Mouse (Mus musculus): ENCODE measurements around the gene Fpgs.

Gene Fpgs

GRCm38 (mm10) chr2:32671147-32671546 lies 32.8 kb downstream of the Fpgs start:
- no peak for DNase-seq (ENCODE audit: low spot score in 2 of 2)

DNA sequence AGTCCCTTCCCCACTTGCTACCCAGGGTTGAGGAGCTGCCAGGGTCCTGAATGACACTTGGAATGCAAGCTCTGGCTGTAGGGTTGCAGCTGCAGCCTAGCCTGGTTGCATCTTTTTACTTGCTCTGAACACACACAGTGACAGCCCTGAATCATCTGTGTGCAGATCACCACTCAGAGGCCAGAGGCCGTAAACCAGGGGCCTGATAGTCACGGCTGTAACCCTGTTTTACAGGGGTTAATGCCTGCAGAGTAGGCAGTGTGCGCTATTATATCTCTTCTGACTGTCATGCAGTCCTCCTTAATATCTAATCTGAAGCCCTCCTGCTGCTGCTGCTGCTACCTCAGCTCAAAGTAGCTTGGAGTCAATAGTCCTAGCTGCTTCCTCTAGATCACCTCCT lies 34.1 kb downstream of the Fpgs start:
- no peak for DNase-seq (ENCODE audit: low spot score in 2 of 2)

- no peak for DNase-seq (ENCODE audit: low spot score in 2 of 2)
Measured at GRCm38 (mm10) chr2:32668176-32668575, 35.8 kb downstream of the Fpgs start.

GRCm38 (mm10) chr2:32667775-32668174 lies 36.2 kb downstream of the Fpgs start:
- no peak for DNase-seq (ENCODE audit: low spot score in 2 of 2)

DNA sequence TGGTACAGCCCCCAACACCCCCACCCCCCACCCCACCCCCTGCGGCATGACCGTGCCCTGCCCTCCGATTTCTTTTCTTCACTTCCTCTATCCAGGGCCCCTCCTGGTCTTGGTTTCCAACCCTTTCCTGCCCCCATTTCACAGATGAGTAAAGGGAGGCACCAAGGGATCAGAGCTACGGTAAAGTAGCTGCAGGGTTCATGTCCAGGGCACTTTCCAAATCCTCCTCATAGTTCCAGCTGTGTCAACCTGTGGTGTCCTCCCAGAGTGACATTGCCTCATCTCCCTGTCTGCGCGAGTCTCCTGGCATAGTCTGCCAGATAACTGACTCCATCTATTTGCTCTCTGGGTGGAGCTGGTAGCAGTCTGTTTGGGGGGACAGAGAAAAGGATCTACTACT lies 38.1 kb downstream of the Fpgs start:
- no peak for DNase-seq (ENCODE audit: low spot score in 2 of 2)

DNA sequence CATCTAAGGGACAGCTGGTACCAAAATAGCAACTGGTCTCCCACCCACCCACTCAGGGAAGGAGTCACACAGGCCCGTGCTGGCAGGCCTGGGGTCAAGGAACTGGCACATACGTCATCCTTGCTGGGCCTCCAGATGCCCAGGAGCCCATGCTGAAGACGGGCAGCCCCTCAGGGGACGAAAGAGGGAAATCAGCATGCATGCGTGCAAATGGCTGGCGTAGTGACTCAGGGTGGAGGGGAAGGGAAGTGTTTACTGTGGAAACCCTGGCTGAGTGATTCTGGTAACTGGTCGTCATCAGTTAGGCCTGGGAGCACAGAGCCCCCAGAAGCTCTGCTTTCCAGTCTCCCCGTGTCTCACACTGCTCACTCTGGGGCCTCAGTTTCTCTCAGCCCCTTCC lies 38.6 kb downstream of the Fpgs start:
- no peak for DNase-seq (ENCODE audit: low spot score in 2 of 2)

- no peak for DNase-seq (ENCODE audit: low spot score in 2 of 2)
Measured at GRCm38 (mm10) chr2:32662291-32662690, 41.7 kb downstream of the Fpgs start.

DNA sequence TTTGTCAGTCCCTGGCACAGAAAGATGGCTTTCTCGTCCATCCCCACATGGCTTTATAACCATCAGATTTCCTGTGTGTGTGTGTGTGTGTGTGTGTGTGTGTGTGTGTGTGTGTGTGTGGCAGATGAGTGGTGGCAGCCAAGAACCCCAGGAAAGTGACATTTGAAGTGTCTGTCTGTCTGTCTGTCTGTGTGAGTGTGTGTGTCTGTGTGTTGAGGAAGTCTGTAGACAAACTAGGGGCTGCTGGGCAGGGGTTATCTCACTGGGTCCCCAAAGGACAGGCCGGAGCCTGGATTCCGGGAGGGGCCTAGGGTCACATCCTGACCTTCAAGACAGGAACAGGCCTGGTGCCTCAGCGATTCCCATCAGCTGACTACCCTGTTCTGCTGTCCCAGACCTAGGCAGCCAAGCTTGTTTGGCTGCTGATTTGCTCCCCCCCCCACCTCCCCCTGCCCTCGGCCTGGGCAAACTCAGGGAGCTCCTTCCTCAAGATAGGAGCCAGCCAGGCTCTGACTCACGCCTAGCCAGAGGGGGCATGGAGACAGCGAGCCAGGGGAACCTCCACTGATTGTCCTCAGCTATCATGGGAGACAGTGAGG lies 42.3 kb downstream of the Fpgs start:
- no peak for DNase-seq (ENCODE audit: low spot score in 2 of 2)

GRCm38 (mm10) chr2:32658873-32659272 lies 45.1 kb downstream of the Fpgs start:
- DNase-seq (ENCODE audit: low spot score in 2 of 2), result no peak

DNA sequence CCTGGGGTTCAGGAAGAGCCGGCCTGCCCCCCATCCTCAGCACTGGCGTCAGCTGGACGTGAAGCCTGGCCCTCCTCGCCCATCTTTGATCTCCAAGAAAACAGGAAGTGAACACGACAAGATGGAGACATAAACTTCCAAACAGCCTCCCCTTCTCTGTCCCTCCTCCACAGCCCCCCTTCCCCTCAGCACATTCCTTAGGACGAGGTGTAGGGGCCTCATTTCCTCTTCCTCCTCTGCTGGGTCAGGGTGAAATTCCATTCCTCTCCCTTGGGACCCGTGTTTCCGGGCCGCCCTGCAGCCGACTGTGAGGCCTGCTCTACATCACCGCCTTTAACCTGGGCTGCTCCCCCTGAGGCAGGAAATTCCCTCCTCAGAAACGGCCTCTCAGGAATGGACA lies 48.1 kb downstream of the Fpgs start:
- DNase-seq (ENCODE audit: low spot score in 2 of 2), result no peak

DNA sequence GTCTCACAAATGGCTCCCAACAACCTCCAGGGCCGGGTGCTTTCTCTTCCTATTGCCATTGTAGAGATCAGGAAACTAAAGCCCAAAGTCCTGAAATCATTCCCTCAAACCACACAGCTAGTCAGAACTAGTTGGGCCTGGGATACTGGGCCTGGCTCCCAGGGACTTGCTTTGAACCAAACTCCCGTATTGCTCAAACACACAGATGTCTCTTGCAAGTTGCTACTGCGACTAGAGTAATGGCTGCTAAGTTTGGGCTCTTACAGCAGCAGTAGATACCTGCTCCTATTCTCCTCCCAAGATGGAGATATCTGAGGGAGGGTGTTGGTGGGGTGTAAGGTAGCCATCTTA lies 48.6 kb downstream of the Fpgs start:
- DNase-seq (ENCODE audit: low spot score in 2 of 2), result no peak

GRCm38 (mm10) chr2:32654743-32655393 lies 49.1 kb downstream of the Fpgs start:
- DNase-seq (ENCODE audit: low spot score in 2 of 2), result no peak

GRCm38 (mm10) chr2:32653764-32654163 lies 50.2 kb downstream of the Fpgs start:
- no peak for DNase-seq (ENCODE audit: low spot score in 2 of 2)

- no peak for DNase-seq (ENCODE audit: low spot score in 2 of 2)
Measured at GRCm38 (mm10) chr2:32647366-32647765, 56.6 kb downstream of the Fpgs start.

DNA sequence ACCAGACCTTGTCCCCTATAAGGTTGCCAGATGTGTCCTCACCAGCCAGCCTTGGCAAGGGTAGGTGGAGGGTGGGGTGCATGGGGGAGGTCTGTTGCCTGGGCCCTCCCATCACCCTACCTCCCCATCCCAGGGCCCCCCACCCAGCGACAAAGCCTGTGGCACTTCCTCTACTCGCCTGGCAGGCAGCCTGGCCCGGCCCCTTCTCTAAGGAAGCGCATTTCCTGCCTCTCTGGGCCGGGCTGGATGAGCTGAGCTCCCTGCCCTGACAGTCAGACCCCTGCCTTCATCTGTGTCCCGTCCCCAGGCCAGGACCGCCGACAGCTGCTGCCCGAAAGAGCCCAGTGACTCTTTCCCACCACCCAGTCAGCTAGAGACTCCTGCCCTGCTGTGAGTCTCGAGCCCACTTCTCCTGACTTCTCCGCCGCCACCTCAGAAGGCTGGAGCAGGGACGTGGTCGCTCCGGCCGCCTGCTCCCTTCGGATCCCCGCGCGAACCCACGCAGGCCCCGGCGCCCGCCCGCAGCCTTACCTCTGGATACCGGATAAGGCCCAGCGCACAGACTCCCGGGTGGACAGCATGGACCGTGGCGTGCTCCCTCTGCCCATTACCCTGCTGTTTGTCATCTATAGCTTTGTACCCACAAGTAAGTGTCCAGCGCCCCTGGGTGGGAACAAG lies 57.4 kb downstream of the Fpgs start, which contains the start of gene Eng:
Gene Eng, plus strand, starts transcription at position 217 of the 678 bp plus-strand sequence.
- no peak for DNase-seq (ENCODE audit: low spot score in 2 of 2)

DNA sequence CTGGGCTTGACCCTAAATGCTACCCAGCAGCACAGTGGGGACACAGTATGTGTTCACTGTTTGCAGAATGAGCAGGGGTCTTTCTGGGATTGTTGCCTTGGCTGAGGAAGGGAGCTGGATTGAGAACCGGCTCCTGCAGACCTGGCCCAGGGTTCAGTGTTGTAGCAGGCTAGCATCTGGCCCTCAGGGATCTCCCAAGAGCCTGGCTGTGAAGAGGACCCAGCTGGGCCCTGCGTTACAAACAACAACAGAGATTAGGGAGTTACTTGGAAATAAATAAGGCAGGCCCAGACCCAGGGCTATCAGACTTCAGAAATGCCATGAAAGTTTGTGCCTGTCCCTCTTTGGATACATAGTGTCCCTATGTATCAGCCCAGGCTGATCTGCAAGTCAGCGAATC lies 58.3 kb downstream of the Fpgs start:
- DNase-seq (ENCODE audit: low spot score in 2 of 2), result no peak

GRCm38 (mm10) chr2:32644799-32645475 lies 59.0 kb downstream of the Fpgs start:
- DNase-seq (ENCODE audit: low spot score in 2 of 2), result no peak

- no peak for DNase-seq (ENCODE audit: low spot score in 2 of 2)
Measured at GRCm38 (mm10) chr2:32644083-32644482, 59.9 kb downstream of the Fpgs start.

DNA sequence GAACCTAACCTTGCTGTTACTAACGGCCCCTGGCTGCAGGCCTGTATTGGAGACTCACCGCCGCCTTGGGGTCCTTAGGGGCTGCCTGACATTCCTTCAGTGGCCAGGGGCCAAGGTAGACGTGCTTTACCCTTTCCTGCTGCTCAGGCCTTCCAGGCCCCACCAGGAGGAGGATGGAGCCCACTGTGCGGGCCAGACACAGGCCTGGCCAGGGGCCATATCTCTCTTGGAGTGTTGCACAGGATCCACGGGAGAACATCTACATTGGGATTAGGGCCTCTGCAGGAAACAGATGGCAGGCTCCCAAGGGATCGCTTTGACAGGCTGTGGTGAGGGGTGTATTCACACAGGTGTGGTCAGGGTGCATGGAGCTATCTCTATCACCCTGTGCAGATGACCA lies 61.1 kb downstream of the Fpgs start:
- DNase-seq (ENCODE audit: low spot score in 2 of 2), result no peak

DNA sequence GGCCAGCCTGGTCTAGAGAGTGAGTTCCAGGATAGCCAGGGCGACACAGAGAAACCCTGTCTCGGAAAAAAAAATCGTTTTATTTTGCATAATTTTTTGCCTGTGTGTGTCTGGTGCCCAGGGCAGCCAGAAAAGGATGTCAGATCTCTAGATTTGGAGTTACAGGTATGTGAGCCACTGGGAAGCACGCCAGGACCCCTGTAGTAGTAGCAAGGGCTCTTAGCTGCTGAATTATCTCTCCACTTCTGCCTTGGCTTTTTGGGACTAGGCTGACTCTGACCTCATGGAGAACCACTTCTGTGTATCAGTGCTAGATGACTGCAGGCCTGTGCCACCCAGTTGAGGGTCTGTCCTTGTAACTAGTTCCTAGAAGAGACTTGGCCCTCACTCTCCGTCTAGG lies 62.1 kb downstream of the Fpgs start:
- no peak for DNase-seq (ENCODE audit: low spot score in 2 of 2)

GRCm38 (mm10) chr2:32640550-32641051 lies 63.3 kb downstream of the Fpgs start:
- DNase-seq (ENCODE audit: low spot score in 2 of 2), result no peak

- DNase-seq (ENCODE audit: low spot score in 2 of 2), result no peak
Measured at GRCm38 (mm10) chr2:32639632-32640031, 64.3 kb downstream of the Fpgs start.

Measured in left cerebral cortex, adult 9 months (tissue).